Mouse (Mus musculus) myocyte (in vitro differentiated cells): ENCODE data around the gene Mpst. TPM values are rescaled to one million over a fixed set of nuclear protein-coding genes. Genes with fewer than 3 reads are reported as not detected.

Source experiments
- H3K27me3 ChIP-seq: one replicate; pipeline ENCODE4 v1.6.1; 2011; ENCODE audit not compliant: control insufficient read depth, insufficient read depth, insufficient read length
- H3K36me3 ChIP-seq: one replicate; pipeline ENCODE4 v1.6.1; 2011; ENCODE audit not compliant: control insufficient read depth, insufficient read depth
- H3K4me2 ChIP-seq: one replicate; pipeline ENCODE4 v1.6.1; 2011; ENCODE audit warnings: low read depth, control low read depth
- H3K4me3 ChIP-seq: one replicate; pipeline ENCODE4 v1.5.1; 2011; ENCODE audit warnings: mild to moderate bottlenecking, control low read depth, moderate library complexity
- H3K79me2 ChIP-seq: one replicate; pipeline ENCODE4 v1.6.1; 2011; ENCODE audit not compliant: control insufficient read depth, insufficient read depth
- H3ac ChIP-seq: one replicate; pipeline ENCODE4 v1.6.1; 2011; ENCODE audit not compliant: control insufficient read depth, insufficient read length
- CEBPB ChIP-seq: IDR thresholded peaks from 2 replicates; pipeline ENCODE4 v1.6.1; 2011; ENCODE audit warnings: mild to moderate bottlenecking, moderate library complexity; ENCODE audit not compliant: poor library complexity, insufficient read depth, severe bottlenecking
- E2F4 ChIP-seq: IDR thresholded peaks from one replicate; pipeline ENCODE4 v1.6.1; 2011; ENCODE audit warnings: mild to moderate bottlenecking, control low read depth, moderate library complexity; ENCODE audit not compliant: insufficient read depth
- MAX ChIP-seq: IDR thresholded peaks from one replicate; pipeline ENCODE4 v1.6.1; 2011; ENCODE audit warnings: low read depth, mild to moderate bottlenecking, control low read depth
- MYOD1 ChIP-seq, 3 experiments: IDR thresholded peaks; one replicate each; pipeline ENCODE4 v1.6.1; 2011; ENCODE audit warnings: control low read depth in 2 of 3, low read depth in 2 of 3, mild to moderate bottlenecking in 2 of 3, moderate library complexity in 1 of 3; ENCODE audit not compliant: insufficient read length in 2 of 3, control insufficient read depth in 1 of 3
- MYOG ChIP-seq, 3 experiments: IDR thresholded peaks; one replicate each; pipeline ENCODE4 v1.6.1; 2011; ENCODE audit warnings: control low read depth in 2 of 3, low read depth in 2 of 3, mild to moderate bottlenecking in 2 of 3; ENCODE audit not compliant: insufficient read length in 2 of 3, control insufficient read depth in 1 of 3, insufficient read depth in 1 of 3
- POLR2A ChIP-seq: IDR thresholded peaks from one replicate; pipeline ENCODE4 v1.6.1; 2011; ENCODE audit warnings: low read depth, mild to moderate bottlenecking, control low read depth, moderate library complexity; ENCODE audit not compliant: insufficient read length
- POLR2AphosphoS2 ChIP-seq: IDR thresholded peaks from one replicate; pipeline ENCODE4 v1.6.1; 2011; ENCODE audit warnings: low read depth, control low read depth; ENCODE audit not compliant: insufficient read length
- REST ChIP-seq: IDR thresholded peaks from one replicate; pipeline ENCODE4 v1.6.1; 2011; ENCODE audit warnings: mild to moderate bottlenecking, control low read depth, moderate library complexity; ENCODE audit not compliant: insufficient read depth, insufficient read length
- SRF ChIP-seq: IDR thresholded peaks from one replicate; pipeline ENCODE4 v1.6.1; 2011; ENCODE audit warnings: low read depth; ENCODE audit not compliant: control insufficient read depth, insufficient read length
- TCF12 ChIP-seq: IDR thresholded peaks from one replicate; pipeline ENCODE4 v1.6.1; 2011; ENCODE audit warnings: mild to moderate bottlenecking, control low read depth; ENCODE audit not compliant: poor library complexity, insufficient read depth, severe bottlenecking
- TCF3 ChIP-seq: IDR thresholded peaks from one replicate; pipeline ENCODE4 v1.6.1; 2011; ENCODE audit warnings: low read depth, control low read depth; ENCODE audit not compliant: insufficient read length
- USF1 ChIP-seq: IDR thresholded peaks from one replicate; pipeline ENCODE4 v1.6.1; 2011; ENCODE audit warnings: low read depth, mild to moderate bottlenecking, control low read depth, moderate library complexity
- polyA plus RNA-seq: library from polyadenylated mRNA; unstranded; fragments of >200 nt; fragmentation: generic; extraction: Trizol; gene quantifications from one replicate; pipeline ENCODE4 v1.2.1, GENCODE M21; 2012; ENCODE audit warnings: missing spikeins

Mpst gene
- polyA plus RNA-seq, 1 experiment, result 77.1 TPM

DNA sequence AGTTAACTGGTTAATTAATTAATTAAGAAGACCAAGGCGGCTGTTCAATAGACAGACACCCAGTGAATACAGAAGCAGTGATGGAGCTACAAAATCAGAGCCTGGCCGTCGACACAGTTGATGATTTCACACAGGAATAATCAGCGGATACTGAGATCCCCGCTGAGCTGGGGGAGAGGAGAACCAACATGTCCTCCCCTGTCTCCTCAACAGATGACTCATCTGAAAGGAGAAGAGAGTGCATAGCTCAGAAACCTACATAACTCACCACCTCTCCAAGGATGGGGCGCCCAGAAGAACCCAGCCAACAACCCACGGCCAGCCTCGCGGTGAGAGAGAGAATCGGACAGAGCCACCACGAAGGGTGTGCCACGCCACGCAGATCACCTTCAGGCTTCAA lies 14.2 kb downstream of the Mpst start:
- no peak overlapping the region for H3K4me3 ChIP-seq
- no peaks in the 10 kb centered on the region for H3K36me3 ChIP-seq
- TF ChIP-seq POLR2AphosphoS2 (no peak), TCF3 (no peak), MYOG (IDR thresholded peaks at IDR 0.05; ENCODE audit: control insufficient read depth in 1 of 3, insufficient read depth in 1 of 3, insufficient read length in 2 of 3, low read depth in 2 of 3) (no peak), TCF12 (no peak), REST (no peak), E2F4 (no peak), POLR2A (no peak), SRF (no peak), USF1 (no peak), MYOD1 (IDR thresholded peaks at IDR 0.05; ENCODE audit: control insufficient read depth in 1 of 3, insufficient read length in 2 of 3, low read depth in 2 of 3) (no peak), MAX (no peak), CEBPB (no peak)
- no peak overlapping the region for H3K4me2 ChIP-seq
- peaks cover 35% of the 10 kb centered on the region for H3K27me3 ChIP-seq
- H3K79me2 ChIP-seq, result no peaks in the 10 kb centered on the region
- H3ac ChIP-seq, result no peak overlapping the region

DNA sequence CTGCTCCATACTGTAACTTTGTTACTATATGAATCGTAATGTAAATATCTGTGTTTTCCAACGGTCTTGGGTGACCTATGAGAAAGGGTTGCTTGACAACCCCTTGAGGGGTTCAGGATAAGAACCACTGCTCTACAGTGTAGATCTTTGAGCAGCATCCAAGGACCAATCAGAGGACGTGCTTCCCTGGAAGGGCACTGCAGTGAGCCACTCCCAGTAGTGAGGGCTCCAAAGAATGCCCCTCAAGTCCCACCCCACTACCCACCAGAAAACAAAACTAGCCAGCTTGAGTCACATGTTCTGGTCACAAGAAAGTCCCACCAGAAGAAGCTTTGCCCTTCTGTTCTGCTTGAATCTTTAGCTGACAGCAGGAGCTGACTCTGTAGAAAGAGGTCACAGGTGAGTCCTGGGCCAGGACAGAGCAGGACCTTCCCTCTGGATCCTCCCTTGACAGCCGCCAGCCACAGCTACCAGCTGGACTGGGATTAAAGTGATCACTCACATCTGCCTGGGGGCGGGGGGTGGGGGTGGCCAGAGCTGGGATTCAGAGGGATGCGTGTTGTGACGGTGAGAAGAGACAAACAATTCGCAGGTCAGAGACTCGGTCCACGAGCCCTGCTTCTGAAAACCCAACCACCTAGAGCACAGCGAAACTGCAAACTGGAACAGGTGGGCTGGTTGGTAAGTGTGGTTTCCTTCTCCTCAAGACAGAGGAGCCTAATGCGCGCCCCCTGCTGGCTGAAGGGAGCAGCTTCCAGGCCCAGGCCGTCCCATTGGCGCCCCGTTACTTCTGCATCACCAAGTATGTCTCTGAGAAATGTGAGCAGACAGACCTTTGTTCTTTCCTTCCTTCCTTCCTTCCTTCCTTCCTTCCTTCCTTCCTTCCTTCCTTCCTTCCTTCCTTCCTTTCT lies 16.1 kb downstream of the Mpst start:
- Histone ChIP-seq H3K4me2 (no peak overlapping the region), H3K79me2 (no peaks in the 10 kb centered on the region), H3K4me3 (no peak overlapping the region), H3K27me3 (peaks cover 35% of the 10 kb centered on the region), H3K36me3 (no peaks in the 10 kb centered on the region), H3ac (no peak overlapping the region)
- TF ChIP-seq MYOD1 (IDR thresholded peaks at IDR 0.05; ENCODE audit: control insufficient read depth in 1 of 3, insufficient read length in 2 of 3, low read depth in 2 of 3) (peak; percentile 28 to 72 (median 42)), MYOG (IDR thresholded peaks at IDR 0.05; ENCODE audit: control insufficient read depth in 1 of 3, insufficient read depth in 1 of 3, insufficient read length in 2 of 3, low read depth in 2 of 3) (peak in 2 of 3 experiments; percentile 2 to 55), POLR2AphosphoS2 (no peak)

DNA sequence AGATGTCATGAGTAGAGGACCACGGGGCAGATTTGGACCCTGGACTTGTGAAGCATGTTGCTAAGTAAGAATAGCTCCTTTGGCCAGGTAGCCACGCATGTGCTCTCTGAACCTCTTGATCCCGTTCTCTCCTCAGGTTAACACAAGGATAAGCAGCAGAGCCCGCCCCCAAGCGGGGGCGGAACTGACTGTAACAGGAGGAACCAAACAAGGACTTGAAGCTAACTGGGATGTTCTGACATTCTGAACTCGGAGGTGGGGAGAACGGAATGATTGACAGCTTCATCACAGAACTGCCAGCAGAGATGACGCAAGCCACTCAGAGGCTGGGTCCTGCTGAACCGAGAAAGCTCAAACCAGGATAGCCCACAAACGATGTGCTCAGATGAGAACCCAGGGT lies 18.3 kb downstream of the Mpst start:
- TF ChIP-seq POLR2AphosphoS2 (no peak), TCF3 (no peak), CEBPB (0 out of 2 replicates have a peak, but pooled peaks have one; percentile 5)
- H3K79me2 ChIP-seq, result peaks cover 7% of the 10 kb centered on the region
- no peak overlapping the region for H3K4me2 ChIP-seq
- no peak overlapping the region for H3ac ChIP-seq
- no peaks in the 10 kb centered on the region for H3K36me3 ChIP-seq
- peaks cover 25% of the 10 kb centered on the region for H3K27me3 ChIP-seq
- H3K4me3 ChIP-seq, result no peak overlapping the region

GRCm38 (mm10) chr15:78425230-78425629 lies 19.0 kb downstream of the Mpst start:
- Histone ChIP-seq H3K4me3 (no peak overlapping the region), H3K36me3 (no peaks in the 10 kb centered on the region), H3K4me2 (no peak overlapping the region), H3ac (no peak overlapping the region), H3K27me3 (peaks cover 21% of the 10 kb centered on the region), H3K79me2 (peaks cover 14% of the 10 kb centered on the region)
- TF ChIP-seq E2F4 (no peak), TCF12 (no peak), CEBPB (no peak), POLR2A (no peak), POLR2AphosphoS2 (no peak)

DNA sequence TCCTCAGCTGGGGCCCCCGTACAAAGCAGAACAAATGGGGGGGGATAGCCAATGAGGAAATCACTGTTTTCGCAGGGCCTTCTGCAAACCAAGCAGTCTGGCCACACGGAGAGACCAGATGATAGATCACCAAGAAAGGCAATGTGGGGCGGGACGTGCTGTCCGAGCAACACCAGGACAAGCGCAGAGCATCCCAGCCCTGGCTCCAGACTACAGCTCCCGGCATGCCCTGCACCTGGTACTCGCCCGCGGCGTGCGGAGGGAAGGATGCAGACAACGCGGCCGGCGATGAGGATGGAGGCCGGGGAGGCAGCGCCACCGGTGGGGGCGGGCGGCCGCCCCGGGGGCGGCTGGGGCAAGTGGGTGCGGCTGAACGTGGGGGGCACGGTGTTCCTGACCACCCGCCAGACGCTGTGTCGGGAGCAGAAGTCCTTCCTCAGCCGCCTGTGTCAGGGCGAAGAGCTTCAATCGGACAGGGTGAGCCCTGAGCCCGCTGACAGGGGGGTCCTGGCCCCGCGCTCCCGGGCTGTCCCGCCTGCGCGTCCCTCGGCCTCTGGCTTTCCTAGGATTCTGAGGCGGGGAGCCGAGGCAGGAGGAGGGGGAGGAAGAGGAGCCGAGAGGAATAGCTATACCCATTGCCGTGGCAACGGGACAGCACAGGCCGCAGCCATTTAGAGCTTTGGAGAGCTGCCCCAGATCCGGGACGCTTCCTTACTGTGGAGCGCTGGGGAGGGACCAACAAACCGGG lies 22.3 kb downstream of the Mpst start, which contains the start of gene Kctd17:
Kctd17 (plus strand) TSS at position 174 of the 748 bp plus-strand sequence.
- TF ChIP-seq MYOG (IDR thresholded peaks at IDR 0.05; ENCODE audit: control insufficient read depth in 1 of 3, insufficient read depth in 1 of 3, insufficient read length in 2 of 3, low read depth in 2 of 3) (peak in 2 of 3 experiments; percentile 38 to 49), POLR2AphosphoS2 (peak; percentile 73), MAX (no peak), USF1 (no peak), TCF12 (no peak), CEBPB (no peak), TCF3 (no peak), E2F4 (no peak), SRF (peak; percentile 83), REST (no peak), POLR2A (peak; percentile 79), MYOD1 (IDR thresholded peaks at IDR 0.05; ENCODE audit: control insufficient read depth in 1 of 3, insufficient read length in 2 of 3, low read depth in 2 of 3) (peak in 2 of 3 experiments; percentile 60 to 65)
- H3K4me2 ChIP-seq, result peak within 1 kb of the TSS; percentile 90
- peaks cover 10% of the 10 kb centered on the region for H3K36me3 ChIP-seq
- H3K4me3 ChIP-seq, result peak within 1 kb of the TSS; percentile 46
- H3K79me2 ChIP-seq, result peaks cover 14% of the 10 kb centered on the region
- peaks cover 15% of the 10 kb centered on the region for H3K27me3 ChIP-seq
- H3ac ChIP-seq, result peak within 1 kb of the TSS; percentile 26
